Mouse (Mus musculus): ENCODE measurements around the gene Pacs1.
A peak's percentile ranks its signal among the peaks of the same experiment; 100 is the strongest.
"Not testable (repeated sequence)": the region's sequence is repeated elsewhere in the genome, so short reads cannot be mapped to it uniquely, and the experiment has no call there.

The Pacs1 gene

GRCm38 (mm10) chr19:5094746-5095417 is 178.0 kb downstream of the Pacs1 start:
- DNase-seq: no peak

DNA sequence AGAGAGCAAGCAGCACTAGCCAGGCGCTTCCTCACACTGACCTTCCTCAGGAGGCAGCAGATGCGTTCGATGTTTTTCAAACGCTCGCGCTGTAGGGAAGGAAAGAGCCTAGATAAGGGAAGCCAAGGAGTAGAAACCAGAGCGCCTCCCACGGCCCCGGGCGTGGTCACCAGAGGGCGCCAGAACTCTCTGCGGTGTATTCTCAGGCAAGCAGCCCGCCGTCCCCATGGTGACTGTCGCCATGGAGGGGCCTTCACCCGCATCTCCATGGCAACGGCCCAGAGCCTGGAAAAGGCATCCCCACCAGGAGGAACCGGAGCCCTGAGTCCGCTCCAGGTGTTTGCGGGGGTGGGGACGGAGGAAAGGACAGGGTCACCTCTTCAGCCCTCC is 178.7 kb downstream of the Pacs1 start:
- peak; percentile 97 for DNase-seq

- DNase-seq: peak; percentile 27
Measured at GRCm38 (mm10) chr19:5093481-5094242, 179.3 kb downstream of the Pacs1 start.

DNA sequence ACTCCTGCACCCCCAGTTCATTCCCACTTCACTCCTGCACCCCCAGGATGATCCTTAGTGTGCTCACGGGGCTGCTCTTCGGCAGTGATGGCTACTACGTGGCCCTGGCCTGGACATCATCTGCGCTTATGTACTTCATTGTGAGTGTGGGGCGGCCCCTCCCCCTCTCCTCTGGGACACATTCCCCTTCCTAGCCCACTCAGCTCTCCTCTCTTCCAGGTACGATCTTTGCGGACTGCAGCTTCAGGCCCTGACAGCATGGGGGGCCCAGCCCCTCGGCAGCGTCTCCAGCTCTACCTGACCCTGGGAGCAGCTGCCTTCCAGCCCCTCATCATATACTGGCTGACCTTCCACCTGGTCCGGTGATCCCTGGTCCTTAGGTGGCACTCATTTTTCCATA is 180.8 kb downstream of the Pacs1 start:
- peak; percentile 14 for DNase-seq

DNA sequence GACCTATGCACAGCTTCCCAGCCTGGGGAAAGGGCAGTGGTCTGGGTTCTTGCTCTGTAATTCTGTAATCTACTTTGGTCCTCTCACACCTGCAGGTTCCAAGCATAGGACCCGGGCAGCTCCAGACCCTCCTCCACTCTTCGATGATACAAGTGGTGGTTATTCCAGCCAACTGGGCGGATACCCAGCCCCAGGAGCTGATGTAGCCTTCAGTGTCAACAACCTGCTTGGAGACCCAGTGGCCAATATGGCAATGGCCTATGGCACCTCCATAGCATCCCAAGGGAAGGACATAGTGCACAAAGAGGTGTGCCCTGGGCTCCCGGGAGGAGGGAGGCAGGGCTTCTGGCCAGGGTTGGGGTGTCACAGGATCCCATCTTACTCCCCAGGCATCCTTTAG is 183.6 kb downstream of the Pacs1 start:
- peak; percentile 7 for DNase-seq

DNA sequence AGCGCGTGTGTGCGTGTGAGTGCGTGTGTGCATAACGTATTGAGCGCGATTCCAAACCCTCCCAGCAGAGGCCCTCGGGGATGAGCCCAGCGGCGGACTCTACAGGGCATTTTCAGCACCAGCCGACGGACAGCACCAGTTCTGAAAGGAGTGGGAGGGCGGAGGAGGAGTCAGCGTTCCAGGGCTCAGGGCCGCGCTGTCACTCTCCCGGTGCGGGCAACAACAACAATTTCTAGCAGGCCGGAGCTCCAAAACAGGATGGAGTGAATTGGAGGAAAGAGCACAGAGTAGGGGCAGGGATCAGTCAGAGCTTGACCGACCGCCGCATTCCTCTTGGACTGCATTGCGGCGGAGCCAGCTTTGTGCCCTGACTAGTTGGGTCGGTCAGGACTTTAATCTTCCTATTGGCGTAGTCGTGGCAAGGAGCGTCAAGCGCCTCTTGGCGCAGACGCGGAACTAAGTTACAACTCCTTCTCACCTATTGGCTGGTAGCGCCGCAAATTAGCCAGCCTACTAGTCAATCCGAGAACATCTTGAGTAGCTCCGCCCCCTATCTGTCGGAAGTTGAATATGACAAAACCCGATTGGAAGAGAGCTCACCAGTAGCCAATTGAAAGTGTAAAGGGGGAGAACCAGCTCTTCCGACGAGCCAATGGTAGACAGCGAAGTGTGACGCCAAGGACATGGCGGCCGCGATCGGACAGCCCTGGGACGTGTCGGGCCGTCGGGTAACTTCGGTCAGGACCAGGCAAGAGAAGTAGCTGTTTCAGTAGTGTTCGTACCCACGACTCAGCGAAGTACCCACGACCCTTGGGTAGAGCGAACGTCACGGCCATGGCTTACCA is 184.8 kb downstream of the Pacs1 start, which contains the start of gene Yif1a:
Gene Yif1a, plus strand, starts transcription at position 655 of the 845 bp plus-strand sequence.
- peak; percentile 97 for DNase-seq

DNA sequence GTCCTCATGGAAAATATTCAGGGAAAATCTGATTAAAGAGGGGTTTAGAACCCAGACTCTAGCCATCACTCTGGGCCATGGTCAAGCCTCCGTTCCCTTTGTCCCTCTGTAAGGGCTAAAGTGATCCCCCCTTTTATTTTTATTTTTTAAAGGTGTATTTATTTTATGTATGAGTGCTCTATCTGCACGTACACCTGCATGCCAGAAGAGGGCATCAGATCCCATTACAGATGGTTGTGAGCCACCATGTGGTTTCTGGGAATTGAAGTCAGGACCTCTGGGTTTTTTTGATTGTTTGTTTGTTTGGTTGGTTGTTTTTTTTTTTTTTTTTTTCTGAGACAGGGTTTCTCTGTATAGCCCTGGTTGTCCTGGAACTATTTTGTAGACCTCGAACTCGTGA is 186.4 kb downstream of the Pacs1 start:
- DNase-seq: not testable (repeated sequence)

- peak; percentile 60 for DNase-seq
Measured at GRCm38 (mm10) chr19:5085145-5085863, 187.6 kb downstream of the Pacs1 start, which contains the start of gene Tmem151a. Gene Tmem151a (minus strand): TSS chr19:5085531.

DNA sequence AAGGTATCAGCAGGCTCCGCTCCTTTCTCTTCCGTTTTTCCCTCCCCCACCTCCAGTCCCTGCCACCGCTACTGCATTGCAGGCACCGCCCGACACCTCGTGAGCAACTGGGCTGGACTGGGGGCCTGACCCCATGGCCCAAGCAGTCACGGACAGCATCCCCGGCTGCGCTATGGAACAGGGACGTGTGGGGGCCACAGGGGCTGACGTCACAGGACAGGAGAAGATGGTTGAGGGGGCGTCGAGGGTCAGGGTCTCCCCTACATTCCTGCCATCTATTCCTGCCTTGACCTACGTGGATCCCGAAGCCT is 188.1 kb downstream of the Pacs1 start:
- DNase-seq: no peak

GRCm38 (mm10) chr19:5083961-5084833 is 188.7 kb downstream of the Pacs1 start:
- DNase-seq: no peak

Data from kidney, postnatal 10 days (tissue).